Mouse (Mus musculus): ENCODE results near the gene Wfdc11.
"Not testable (repeated sequence)": the region's sequence is repeated elsewhere in the genome, so short reads cannot be mapped to it uniquely, and the experiment has no call there.

Wfdc11 gene

DNA sequence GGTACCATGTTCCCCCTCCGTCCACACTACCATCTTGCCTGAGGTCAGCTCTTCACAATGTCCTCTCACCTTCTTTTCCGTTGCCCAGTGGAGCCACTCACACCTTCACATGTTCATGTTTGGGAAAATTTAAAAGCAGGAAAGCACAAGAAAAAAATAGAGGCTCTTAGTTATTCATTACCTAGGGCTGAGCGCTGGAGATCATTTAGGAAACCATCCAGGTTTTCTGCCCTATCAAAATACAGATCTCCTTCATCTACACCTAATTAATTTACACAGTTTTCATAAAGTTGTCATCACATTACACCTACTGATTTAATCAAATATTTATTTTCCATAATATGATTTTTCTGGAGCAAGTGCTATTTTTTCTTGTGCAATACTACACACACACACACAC is 35.2 kb downstream of the Wfdc11 start, which contains the start of gene Wfdc16:
Gene Wfdc16 (minus strand): TSS at position 101 of the 400 bp plus-strand sequence.
- no peak for DNase-seq (ENCODE audit: low spot score)

DNA sequence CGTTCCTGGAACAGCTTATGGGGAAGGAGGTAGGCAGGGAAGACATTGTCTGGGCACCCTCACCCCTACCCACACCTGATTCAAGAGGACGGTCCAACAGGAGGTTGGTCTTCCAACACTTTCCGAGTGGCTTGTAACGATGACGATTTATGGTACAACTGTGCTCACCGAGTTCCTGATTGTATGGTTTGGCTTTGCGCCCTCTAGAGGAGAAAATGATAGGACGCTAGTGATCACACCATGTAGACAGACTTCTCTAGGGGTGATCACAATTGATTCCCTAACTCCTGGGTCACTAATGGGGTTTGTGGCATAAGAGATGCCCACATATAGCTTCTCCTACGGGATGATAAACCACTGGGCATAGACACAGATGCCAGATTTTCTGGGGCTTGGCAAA is 38.6 kb downstream of the Wfdc11 start:
- no peak for DNase-seq (ENCODE audit: low spot score)

DNA sequence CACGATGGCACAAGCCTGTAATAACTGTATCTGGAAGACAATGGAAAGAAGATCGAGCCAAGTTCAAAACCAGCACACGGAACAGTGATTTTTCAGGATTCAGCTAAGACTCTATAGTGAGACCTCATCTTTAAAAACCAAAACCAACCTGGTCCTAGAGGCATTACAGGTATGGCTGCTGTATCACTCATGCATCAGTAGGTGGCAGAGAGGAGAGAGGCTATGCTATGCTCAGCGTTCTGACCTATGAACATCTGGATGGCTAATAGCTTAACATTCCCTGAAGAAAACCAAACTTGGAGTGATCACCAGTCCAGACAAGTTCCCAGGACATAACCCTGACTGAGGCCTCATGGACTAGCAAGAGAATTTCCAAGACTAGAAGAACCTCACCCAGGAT is 52.1 kb downstream of the Wfdc11 start:
- no peak for DNase-seq (ENCODE audit: low spot score)

DNA sequence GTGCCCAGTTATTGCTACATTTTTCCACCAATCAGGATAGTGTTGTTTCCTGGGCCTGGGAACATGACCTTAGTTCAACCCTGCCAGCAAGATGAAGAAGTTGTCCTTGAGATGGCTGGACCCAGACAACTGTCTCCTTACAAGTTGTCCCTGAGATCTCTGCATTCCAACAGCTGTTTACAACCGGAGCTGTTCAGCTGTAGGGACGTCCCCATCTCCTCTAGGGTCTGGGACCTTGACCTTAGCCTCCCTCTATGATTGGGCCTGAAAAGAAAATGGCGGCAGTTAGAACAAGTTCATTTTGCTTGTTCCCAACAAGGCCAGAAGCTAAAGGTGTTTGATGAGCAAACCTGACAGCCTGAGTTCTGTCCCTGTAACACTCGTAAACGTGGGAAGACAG is 54.8 kb downstream of the Wfdc11 start:
- DNase-seq (ENCODE audit: low spot score) = no peak

DNA sequence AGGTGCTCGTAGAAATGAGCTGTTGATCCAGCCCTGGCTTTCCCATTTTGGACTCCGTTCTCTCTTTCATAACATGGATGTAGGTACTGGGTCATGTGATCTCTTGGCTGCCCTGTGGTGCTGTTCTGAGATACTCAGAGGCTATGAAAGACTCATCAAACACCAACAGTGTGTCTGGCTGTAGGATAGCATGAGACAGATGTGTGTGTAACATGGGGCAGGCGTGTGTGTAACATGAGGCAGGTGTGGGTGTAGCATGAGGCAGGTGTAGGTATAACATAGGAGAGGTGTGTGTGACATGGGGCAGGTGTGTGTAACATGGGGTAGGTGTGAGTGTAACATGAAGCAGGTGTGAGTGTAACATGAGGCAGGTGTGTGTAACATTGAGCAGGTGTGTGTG is 58.5 kb downstream of the Wfdc11 start:
- no peak for DNase-seq (ENCODE audit: low spot score)

DNA sequence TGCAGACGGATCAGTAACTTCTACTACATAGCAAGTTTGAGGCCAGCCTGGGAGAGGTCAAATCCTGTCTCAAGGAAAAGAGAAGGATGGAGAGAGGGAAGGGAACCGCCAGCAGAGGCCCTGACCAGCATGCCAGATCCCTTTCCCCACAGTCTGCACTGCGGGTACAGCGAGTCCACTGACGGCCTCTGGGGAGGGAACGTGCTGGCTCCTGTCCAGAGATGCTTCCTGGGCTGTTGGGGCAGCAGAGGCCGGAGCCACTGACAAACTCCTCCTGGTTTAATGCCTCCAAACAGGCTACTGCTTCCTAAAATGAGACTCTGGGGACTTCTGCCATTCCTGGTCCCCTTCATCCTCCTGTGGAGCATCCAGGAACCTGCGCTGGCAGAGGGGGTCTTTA is 60.4 kb downstream of the Wfdc11 start, which contains the start of the genes Wfdc6b and Wfdc8:
Gene Wfdc6b (plus strand): TSS at position 52 of the 400 bp plus-strand sequence.
Gene Wfdc8 (minus strand): TSS at position 156 of the 400 bp plus-strand sequence.
- not testable (repeated sequence) for DNase-seq (ENCODE audit: low spot score)

Measured in layer of hippocampus, adult 11-12 months (tissue).